Mouse (Mus musculus) brain, adult 2 months (tissue): ENCODE results near the gene Spata46.

Experiments
- DNase-seq: peaks from one replicate; pipeline ENCODE4 v3.0.0; 2011; ENCODE audit warnings: low read depth, low spot score

Spata46 gene

GRCm38 (mm10) chr1:170308503-170308902, at the start of gene Spata46:
Spata46 (plus strand) TSS chr1:170308803.
- DNase-seq, result no peak

GRCm38 (mm10) chr1:170270281-170270680, 38.3 kb upstream of the Spata46 start:
- no peak for DNase-seq

- DNase-seq, result no peak
Measured at GRCm38 (mm10) chr1:170270696-170271095, 37.9 kb upstream of the Spata46 start.

- no peak for DNase-seq
Measured at GRCm38 (mm10) chr1:170273252-170273651, 35.4 kb upstream of the Spata46 start.

GRCm38 (mm10) chr1:170277016-170277415, 31.6 kb upstream of the Spata46 start, which contains the start of gene Sh2d1b1:
Sh2d1b1 (plus strand) TSS chr1:170277320.
- no peak for DNase-seq

- DNase-seq, result no peak
Measured at GRCm38 (mm10) chr1:170282415-170283129, 26.0 kb upstream of the Spata46 start.

- peak; percentile 88 for DNase-seq
Measured at GRCm38 (mm10) chr1:170292239-170292951, 16.2 kb upstream of the Spata46 start.

- DNase-seq, result no peak
Measured at GRCm38 (mm10) chr1:170293257-170293656, 15.3 kb upstream of the Spata46 start.

- peak; percentile 42 for DNase-seq
Measured at GRCm38 (mm10) chr1:170294786-170295570, 13.6 kb upstream of the Spata46 start.

GRCm38 (mm10) chr1:170299496-170299895, 9.1 kb upstream of the Spata46 start:
- no peak for DNase-seq

GRCm38 (mm10) chr1:170301686-170302085, 6.9 kb upstream of the Spata46 start:
- DNase-seq, result no peak

GRCm38 (mm10) chr1:170302456-170302855, 6.1 kb upstream of the Spata46 start:
- no peak for DNase-seq

GRCm38 (mm10) chr1:170303103-170303502, 5.5 kb upstream of the Spata46 start:
- DNase-seq, result no peak

GRCm38 (mm10) chr1:170305002-170305401, 3.6 kb upstream of the Spata46 start:
- DNase-seq, result no peak

- DNase-seq, result no peak
Measured at GRCm38 (mm10) chr1:170306232-170306631, 2.4 kb upstream of the Spata46 start, which contains the start of gene Gm7694. Gm7694 (minus strand) TSS chr1:170306332.

GRCm38 (mm10) chr1:170311431-170311830, 2.8 kb downstream of the Spata46 start:
- no peak for DNase-seq

- DNase-seq, result no peak
Measured at GRCm38 (mm10) chr1:170322046-170322445, 13.4 kb downstream of the Spata46 start.

- DNase-seq, result peak; percentile 44
Measured at GRCm38 (mm10) chr1:170323001-170323400, 14.4 kb downstream of the Spata46 start.

- no peak for DNase-seq
Measured at GRCm38 (mm10) chr1:170324312-170324711, 15.7 kb downstream of the Spata46 start.

- no peak for DNase-seq
Measured at GRCm38 (mm10) chr1:170325277-170325676, 16.7 kb downstream of the Spata46 start.

GRCm38 (mm10) chr1:170331926-170332325, 23.3 kb downstream of the Spata46 start:
- peak; percentile 52 for DNase-seq

- DNase-seq, result peak; percentile 41
Measured at GRCm38 (mm10) chr1:170332775-170333174, 24.2 kb downstream of the Spata46 start.
